Mouse (Mus musculus) neural tube, embryonic 11.5 days (tissue): ENCODE results near the gene Zfand4. TPM values are rescaled to one million over a fixed set of nuclear protein-coding genes. Genes with fewer than 3 reads are reported as not detected.

Experiments
- ATAC-seq: fragments of 200-750 bp; cut with Nextera tagmentation; 2 replicates; pipeline ENCODE4 v1.8.0; 2017; ENCODE audit warnings: moderate number of reproducible peaks, mild to moderate bottlenecking, moderate TSS enrichment, moderate library complexity; ENCODE audit not compliant: insufficient read depth, low FRiP score, low TSS enrichment
- DNase-seq: peaks from one replicate; pipeline ENCODE4 v3.0.0-alpha.2; 2015; ENCODE audit warnings: low spot score
- H3K27ac ChIP-seq: fragments of 300-500 bp; sonication (generic); 2 replicates; pipeline ENCODE4 v1.5.1; 2014; ENCODE audit warnings: low read depth, mild to moderate bottlenecking, low read length
- H3K27me3 ChIP-seq: fragments of 300-500 bp; sonication (generic); 2 replicates; pipeline ENCODE4 v1.6.1; 2014; ENCODE audit warnings: mild to moderate bottlenecking, low read length, mixed read lengths; ENCODE audit not compliant: control insufficient read depth, insufficient read depth
- H3K36me3 ChIP-seq: fragments of 300-500 bp; sonication (generic); 2 replicates; pipeline ENCODE4 v1.6.1; 2014; ENCODE audit warnings: mild to moderate bottlenecking, low read length, moderate library complexity, mixed read lengths; ENCODE audit not compliant: control insufficient read depth, insufficient read depth
- H3K4me1 ChIP-seq: fragments of 300-500 bp; sonication (generic); 2 replicates; pipeline ENCODE4 v1.6.1; 2014; ENCODE audit warnings: low read length, mixed read lengths; ENCODE audit not compliant: control insufficient read depth, insufficient read depth
- H3K4me2 ChIP-seq: fragments of 300-500 bp; sonication (generic); 2 replicates; pipeline ENCODE4 v1.6.1; 2014; ENCODE audit warnings: low read depth, mild to moderate bottlenecking, moderate library complexity
- H3K4me3 ChIP-seq: fragments of 300-500 bp; sonication (generic); 2 replicates; pipeline ENCODE4 v1.5.1; 2014; ENCODE audit warnings: low read depth, low read length
- H3K9ac ChIP-seq: fragments of 300-500 bp; sonication (generic); 2 replicates; pipeline ENCODE4 v1.6.1; 2014; ENCODE audit warnings: mild to moderate bottlenecking, low read length
- H3K9me3 ChIP-seq: fragments of 300-500 bp; sonication (generic); 2 replicates; pipeline ENCODE4 v1.6.1; 2016; ENCODE audit warnings: low read length; ENCODE audit not compliant: control insufficient read depth
- WGBS: fragments of 180-500 bp; shearing (Covaris S2); extraction: QIAGEN DNeasy Blood & Tissue Kit; methylation state at CpG from one replicate; pipeline ENCODE4 v1.1.7; 2014; 5-methylcytosine and 5-hydroxymethylcytosine counted together
- polyA plus RNA-seq: library from polyadenylated mRNA; unstranded; fragments of >200 nt; fragmentation: Nextera tagmentation; extraction: Ambion mirVana; gene quantifications from 2 replicates; pipeline ENCODE4 v1.2.1, GENCODE M21; 2014

Zfand4 gene
- polyA plus RNA-seq, 1 experiment from 2014 or later = 7.1 TPM

DNA sequence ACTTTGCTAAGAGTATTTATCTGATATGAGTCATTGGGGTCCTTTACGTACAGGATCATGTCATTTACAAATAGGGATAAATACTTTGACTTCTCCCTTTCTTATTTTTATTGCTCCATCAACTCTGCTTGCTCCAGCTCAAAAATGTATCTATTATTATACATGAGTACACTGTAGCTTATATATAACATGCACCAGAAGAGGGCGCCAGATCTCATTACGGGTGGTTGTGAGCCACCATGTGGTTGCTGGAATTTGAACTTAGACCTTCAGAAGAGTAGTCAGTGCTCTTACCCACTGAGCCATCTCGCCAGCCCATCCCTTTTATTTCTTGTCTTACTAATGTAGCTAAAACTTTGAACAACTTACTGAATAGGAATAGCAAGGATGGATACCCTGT is 18.5 kb downstream of the Zfand4 start:
- 54% methylated on average over 4 of the region's 4 CpGs for WGBS
- ATAC-seq = no peak
- Histone ChIP-seq H3K4me3 (no peak overlapping the region), H3K27ac (no peak overlapping the region), H3K9me3 (no peaks in the 10 kb centered on the region), H3K4me2 (no peak overlapping the region), H3K9ac (no peak overlapping the region), H3K4me1 (no peaks in the 10 kb centered on the region), H3K27me3 (no peaks in the 10 kb centered on the region), H3K36me3 (no peaks in the 10 kb centered on the region)
- no peak for DNase-seq

- ATAC-seq (no peak), DNase-seq (no peak)
- no peaks in the 10 kb centered on the region for H3K4me1 ChIP-seq
- no peak overlapping the region for H3K9ac ChIP-seq
- H3K27me3 ChIP-seq = no peaks in the 10 kb centered on the region
- WGBS = 71% methylated on average over 3 of the region's 3 CpGs
- H3K4me3 ChIP-seq = no peak overlapping the region
- H3K9me3 ChIP-seq = no peaks in the 10 kb centered on the region
- H3K27ac ChIP-seq = no peak overlapping the region
- no peak overlapping the region for H3K4me2 ChIP-seq
- no peaks in the 10 kb centered on the region for H3K36me3 ChIP-seq
These were observed 19.3 kb downstream of the Zfand4 start for GRCm38 (mm10) chr6:116283280-116283679.

- H3K27me3 ChIP-seq = no peaks in the 10 kb centered on the region
- no peak overlapping the region for H3K9ac ChIP-seq
- H3K36me3 ChIP-seq = no peaks in the 10 kb centered on the region
- H3K9me3 ChIP-seq = no peaks in the 10 kb centered on the region
- H3K4me3 ChIP-seq = no peak overlapping the region
- DNase-seq (no peak), ATAC-seq (no peak)
- no peaks in the 10 kb centered on the region for H3K4me1 ChIP-seq
- WGBS = 90% methylated on average over 4 of the region's 4 CpGs
- H3K27ac ChIP-seq = no peak overlapping the region
- no peak overlapping the region for H3K4me2 ChIP-seq
These were observed 22.3 kb downstream of the Zfand4 start for GRCm38 (mm10) chr6:116286321-116286720.

DNA sequence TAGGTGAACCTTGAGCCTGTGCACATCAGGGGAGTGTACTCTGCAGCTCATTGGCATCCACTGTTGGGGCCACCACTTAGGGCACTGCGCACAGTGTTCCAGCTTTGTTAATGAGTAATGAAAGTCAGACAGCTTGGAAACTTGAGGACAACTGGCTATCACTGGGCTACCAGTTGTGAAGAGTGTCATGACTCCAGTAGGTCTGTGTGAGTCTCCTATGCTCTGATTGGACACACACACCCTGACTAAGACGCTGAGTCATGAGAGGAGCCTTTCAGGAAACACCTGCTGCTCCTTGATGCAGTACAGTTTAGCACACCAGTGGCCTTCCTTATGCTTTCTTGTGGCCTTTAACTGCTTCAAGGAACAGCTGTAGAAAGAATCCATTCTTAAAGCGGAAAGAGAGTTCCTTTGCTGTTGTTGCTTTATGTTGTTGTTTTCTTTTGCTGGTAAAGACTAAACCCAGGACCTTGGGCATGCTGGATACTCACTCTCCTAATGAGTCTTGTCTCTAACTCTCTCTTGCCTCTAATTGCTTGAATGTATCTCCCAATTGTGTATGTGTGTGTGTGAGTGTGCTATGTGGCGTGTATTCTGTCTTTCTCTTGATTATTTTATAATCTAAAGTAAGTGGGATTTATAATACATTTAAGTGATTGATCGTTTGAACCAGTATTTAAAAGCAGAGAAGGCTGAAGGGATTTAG is 23.0 kb downstream of the Zfand4 start:
- Histone ChIP-seq H3K27ac (no peak overlapping the region), H3K27me3 (no peaks in the 10 kb centered on the region), H3K9ac (no peak overlapping the region), H3K4me2 (no peak overlapping the region), H3K4me1 (no peaks in the 10 kb centered on the region), H3K4me3 (no peak overlapping the region), H3K36me3 (no peaks in the 10 kb centered on the region), H3K9me3 (no peaks in the 10 kb centered on the region)
- WGBS = 79% methylated on average over 5 of the region's 5 CpGs
- ATAC-seq (no peak), DNase-seq (no peak)

- Histone ChIP-seq H3K27me3 (no peaks in the 10 kb centered on the region), H3K4me1 (no peaks in the 10 kb centered on the region), H3K27ac (no peak overlapping the region), H3K9ac (no peak overlapping the region), H3K36me3 (no peaks in the 10 kb centered on the region), H3K4me3 (no peak overlapping the region), H3K9me3 (no peaks in the 10 kb centered on the region), H3K4me2 (no peak overlapping the region)
- ATAC-seq (no peak), DNase-seq (no peak)
- 98% methylated on average over 2 of the region's 2 CpGs for WGBS
These were observed 47.4 kb downstream of the Zfand4 start for GRCm38 (mm10) chr6:116311411-116311810.

GRCm38 (mm10) chr6:116319259-116319658 is 55.2 kb downstream of the Zfand4 start:
- 80% methylated on average over 3 of the region's 3 CpGs for WGBS
- H3K4me1 ChIP-seq = no peaks in the 10 kb centered on the region
- H3K9ac ChIP-seq = no peak overlapping the region
- no peaks in the 10 kb centered on the region for H3K27me3 ChIP-seq
- no peaks in the 10 kb centered on the region for H3K36me3 ChIP-seq
- no peak for ATAC-seq
- H3K4me3 ChIP-seq = no peak overlapping the region
- H3K4me2 ChIP-seq = no peak overlapping the region
- no peaks in the 10 kb centered on the region for H3K9me3 ChIP-seq
- no peak overlapping the region for H3K27ac ChIP-seq
- DNase-seq = no peak

DNA sequence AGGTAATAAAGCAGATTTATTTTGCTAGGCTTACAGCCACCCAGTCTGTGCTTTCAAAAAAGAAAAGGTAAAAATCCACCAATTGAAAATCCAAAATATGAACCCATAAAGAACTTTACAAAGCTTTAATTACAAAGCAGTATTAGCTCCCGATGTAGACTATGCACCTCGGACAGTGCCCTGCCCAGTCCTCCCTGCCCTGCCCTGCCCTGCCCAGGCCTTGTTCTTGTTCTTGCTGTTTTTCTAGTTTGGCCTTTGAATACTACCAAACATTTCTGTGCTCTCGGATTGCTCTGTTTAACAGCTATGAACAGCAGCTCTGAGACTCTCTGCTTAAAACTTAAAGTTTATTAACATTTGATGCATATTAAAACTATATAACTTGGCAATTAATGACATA is 62.6 kb downstream of the Zfand4 start:
- Histone ChIP-seq H3K4me1 (no peaks in the 10 kb centered on the region), H3K4me3 (no peak overlapping the region), H3K4me2 (no peak overlapping the region), H3K27me3 (no peaks in the 10 kb centered on the region), H3K9me3 (no peaks in the 10 kb centered on the region), H3K9ac (no peak overlapping the region), H3K36me3 (no peaks in the 10 kb centered on the region), H3K27ac (no peak overlapping the region)
- DNase-seq (no peak), ATAC-seq (no peak)
- WGBS = 85% methylated on average over 3 of the region's 3 CpGs

GRCm38 (mm10) chr6:116331396-116331795 is 67.4 kb downstream of the Zfand4 start:
- no peak for DNase-seq
- Histone ChIP-seq H3K27ac (no peak overlapping the region), H3K9ac (no peak overlapping the region), H3K27me3 (no peaks in the 10 kb centered on the region), H3K4me3 (no peak overlapping the region), H3K9me3 (no peaks in the 10 kb centered on the region), H3K36me3 (no peaks in the 10 kb centered on the region), H3K4me1 (no peaks in the 10 kb centered on the region), H3K4me2 (no peak overlapping the region)
- no peak for ATAC-seq
- 87% methylated on average over 2 of the region's 2 CpGs for whole genome bisulfite sequencing

DNA sequence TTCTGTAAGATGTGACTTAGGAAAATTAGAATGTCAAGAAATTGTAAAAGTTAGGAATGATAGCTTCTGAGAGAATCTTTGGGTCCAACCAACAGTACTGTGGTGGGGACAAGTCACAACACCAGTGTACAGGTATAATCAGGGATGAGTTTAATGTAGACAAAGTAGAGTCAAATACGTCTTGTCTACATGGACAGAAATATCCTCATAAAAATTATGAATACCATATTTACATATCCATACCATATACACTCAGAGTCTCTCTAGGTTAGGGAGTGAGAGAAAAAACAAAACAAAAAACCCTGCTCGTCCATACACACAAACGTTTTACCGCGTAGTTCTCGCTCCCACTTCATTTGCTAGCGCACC is 73.4 kb downstream of the Zfand4 start:
- ATAC-seq (no peak; the same call in 1 of the 2 replicates), DNase-seq (no peak)
- no peaks in the 10 kb centered on the region for H3K27me3 ChIP-seq
- H3K4me3 ChIP-seq = peak overlapping the region; percentile 83
- H3K27ac ChIP-seq = no peak overlapping the region
- peak overlapping the region; percentile 74 for H3K9ac ChIP-seq
- no peaks in the 10 kb centered on the region for H3K36me3 ChIP-seq
- H3K4me2 ChIP-seq = peak overlapping the region; percentile 62
- H3K4me1 ChIP-seq = no peaks in the 10 kb centered on the region
- 1% methylated on average over 7 of the region's 7 CpGs for WGBS
- no peaks in the 10 kb centered on the region for H3K9me3 ChIP-seq
